Mouse (Mus musculus): Measurements from ENCODE around the gene Irf2bpl. TPM values are rescaled to one million over a fixed set of nuclear protein-coding genes. Genes with fewer than 3 reads are reported as not detected.

The Irf2bpl gene
- 10 to 100 TPM; 20.3 to 24.8 TPM for total RNA-seq (2021)
- long read RNA-seq, experiment 1, full-length matches to known transcripts: 20 of 20 reads
- long read RNA-seq, experiment 1, partial matches to known transcripts: 0 of 20 reads
- long read RNA-seq, experiment 1, other reads (novel, unspliced or antisense): 0 of 20 reads
- long read RNA-seq, experiment 2, full-length matches to known transcripts: 26 of 26 reads
- long read RNA-seq, experiment 2, partial matches to known transcripts: 0 of 26 reads
- long read RNA-seq, experiment 2, other reads (novel, unspliced or antisense): 0 of 26 reads

- DNase-seq (ENCODE audit: low spot score): peak; percentile 99
Measured at GRCm38 (mm10) chr12:86884197-86885058, at the start of gene Irf2bpl. TSS of gene Irf2bpl (minus strand) at chr12:86884798.

GRCm38 (mm10) chr12:86932575-86932952 is 48.0 kb upstream of the Irf2bpl start:
- peak; percentile 66 for DNase-seq (ENCODE audit: low spot score)

GRCm38 (mm10) chr12:86931919-86932574 is 47.4 kb upstream of the Irf2bpl start:
- peak; percentile 90 for DNase-seq (ENCODE audit: low spot score)

- DNase-seq (ENCODE audit: low spot score): no peak
Measured at GRCm38 (mm10) chr12:86930934-86931729, 46.5 kb upstream of the Irf2bpl start.

DNA sequence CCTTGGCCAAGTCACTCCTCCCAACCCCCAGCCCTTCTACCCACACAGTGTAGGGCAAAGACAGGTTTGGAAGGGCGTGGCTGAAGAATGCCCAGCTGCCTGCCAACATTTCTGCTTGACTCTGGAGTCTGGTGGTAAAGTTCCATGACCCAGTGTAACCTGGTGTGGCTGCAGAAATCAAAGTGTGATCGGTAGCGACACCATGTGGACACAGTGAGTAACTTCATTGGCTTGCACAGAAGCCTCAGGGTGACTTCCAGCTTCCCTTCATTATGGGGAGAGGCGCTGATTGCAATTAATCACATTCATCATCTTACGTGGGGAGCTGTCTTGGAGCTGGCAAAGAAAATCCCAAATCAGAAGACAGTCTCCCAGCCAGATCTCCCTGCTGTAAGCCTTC is 39.2 kb upstream of the Irf2bpl start:
- DNase-seq (ENCODE audit: low spot score): peak; percentile 88

- DNase-seq (ENCODE audit: low spot score): no peak
Measured at GRCm38 (mm10) chr12:86918983-86919722, 34.6 kb upstream of the Irf2bpl start.

DNA sequence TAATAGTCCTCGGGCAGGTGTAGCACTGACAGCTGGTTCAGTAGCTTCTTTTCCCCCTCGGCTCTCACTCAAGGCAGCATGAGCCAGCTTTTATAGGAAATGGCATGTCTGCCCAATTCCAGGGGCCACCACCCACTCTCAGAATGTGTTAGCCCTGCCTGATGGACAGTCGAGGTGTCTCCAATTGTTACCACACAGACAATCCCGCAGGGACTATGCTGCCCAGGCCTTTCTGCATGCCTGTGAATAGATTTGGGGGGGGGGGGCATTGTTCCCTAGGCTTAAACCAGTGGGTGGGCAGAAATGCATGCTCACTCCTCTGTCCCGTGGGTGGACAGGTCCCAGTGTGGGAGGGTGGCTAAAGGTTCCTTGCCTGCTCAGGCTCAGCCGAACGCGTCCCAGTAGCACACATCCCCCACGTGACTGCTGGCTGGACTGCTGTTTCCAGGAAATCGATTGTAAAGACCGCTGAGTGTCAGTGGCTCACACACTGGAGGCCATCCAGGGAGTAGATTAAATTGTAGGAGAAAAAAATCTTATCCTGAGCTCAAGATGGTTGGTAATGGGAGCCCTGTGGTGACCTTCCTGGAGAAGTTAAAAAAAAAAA is 33.9 kb upstream of the Irf2bpl start:
- DNase-seq (ENCODE audit: low spot score): no peak

GRCm38 (mm10) chr12:86916796-86917573 is 32.4 kb upstream of the Irf2bpl start:
- DNase-seq (ENCODE audit: low spot score): peak; percentile 35

GRCm38 (mm10) chr12:86915617-86916016 is 31.0 kb upstream of the Irf2bpl start:
- DNase-seq (ENCODE audit: low spot score): no peak

- no peak for DNase-seq (ENCODE audit: low spot score)
Measured at GRCm38 (mm10) chr12:86914756-86915155, 30.2 kb upstream of the Irf2bpl start.

GRCm38 (mm10) chr12:86914351-86914750 is 29.8 kb upstream of the Irf2bpl start:
- no peak for DNase-seq (ENCODE audit: low spot score)

GRCm38 (mm10) chr12:86912335-86913093 is 27.9 kb upstream of the Irf2bpl start:
- no peak for DNase-seq (ENCODE audit: low spot score)

GRCm38 (mm10) chr12:86911482-86911931 is 26.9 kb upstream of the Irf2bpl start:
- DNase-seq (ENCODE audit: low spot score): no peak

DNA sequence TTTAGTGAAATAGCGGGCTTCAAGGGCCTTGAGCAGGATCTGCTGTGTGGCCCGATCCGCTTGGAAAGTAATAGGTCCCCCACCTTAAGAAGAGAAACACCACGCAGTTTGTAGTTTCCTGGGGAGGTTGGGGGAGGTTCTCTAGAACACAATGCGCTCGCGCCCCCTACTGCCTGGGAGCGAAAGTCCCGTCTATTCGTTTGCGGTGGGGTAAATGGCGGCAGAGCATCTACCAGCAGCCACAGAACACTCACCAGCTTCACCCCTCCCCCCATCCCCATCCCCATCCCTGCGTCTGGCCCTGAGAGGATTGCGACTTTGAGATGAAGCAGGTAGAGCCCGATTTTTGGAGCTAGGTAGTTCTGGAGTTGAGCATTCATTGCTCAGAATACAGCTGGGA is 21.8 kb upstream of the Irf2bpl start:
- peak; percentile 90 for DNase-seq (ENCODE audit: low spot score)

- DNase-seq (ENCODE audit: low spot score): no peak
Measured at GRCm38 (mm10) chr12:86905876-86906275, 21.3 kb upstream of the Irf2bpl start.

- DNase-seq (ENCODE audit: low spot score): peak; percentile 75
Measured at GRCm38 (mm10) chr12:86905203-86905602, 20.6 kb upstream of the Irf2bpl start.

DNA sequence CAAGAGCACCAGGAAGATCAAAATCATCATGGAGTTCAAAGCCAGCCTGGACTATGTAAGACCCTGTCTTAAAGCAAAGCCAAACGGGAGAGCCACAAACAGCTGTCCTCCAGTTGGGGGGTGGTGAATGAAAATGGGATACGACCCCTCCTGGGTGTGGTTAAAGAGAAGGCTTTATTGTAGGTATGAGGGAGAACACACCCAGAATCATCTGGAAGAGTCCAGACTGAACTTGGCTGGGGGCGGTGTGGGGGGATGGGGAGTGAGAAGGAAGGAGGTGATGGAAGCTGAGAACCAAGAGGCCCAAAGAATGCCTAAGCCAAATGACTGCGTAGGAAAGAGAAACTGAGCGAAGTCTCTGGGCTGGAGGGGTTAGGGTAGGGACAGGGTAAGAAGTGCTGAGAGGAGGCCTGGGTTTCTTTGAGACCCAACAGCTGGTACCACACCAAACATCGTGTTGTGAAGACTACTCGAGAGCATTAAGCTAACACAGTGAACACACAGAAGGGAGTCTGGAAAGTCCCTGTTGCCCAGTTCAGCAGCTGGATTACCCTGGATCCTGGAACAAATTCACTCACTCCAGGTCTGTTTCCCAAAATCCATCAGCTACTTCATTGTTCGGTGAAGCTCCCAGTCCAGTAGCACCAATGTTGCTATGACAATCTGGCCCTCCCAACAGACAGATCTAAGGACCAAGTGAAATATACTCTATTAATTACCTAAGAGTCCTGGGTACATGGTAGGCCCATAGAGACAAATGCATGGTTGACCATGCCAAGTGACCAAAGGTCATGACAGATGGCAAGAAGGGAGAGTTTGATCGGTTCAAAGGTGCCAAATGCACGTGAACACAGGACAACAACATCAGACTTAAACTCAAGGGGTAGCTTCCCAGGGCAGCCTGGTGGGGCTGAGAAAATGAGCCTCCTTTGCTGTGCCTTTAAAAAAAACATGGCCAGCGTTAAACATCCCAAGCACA is 19.5 kb upstream of the Irf2bpl start:
- DNase-seq (ENCODE audit: low spot score): no peak

All from gastrocnemius, adult 18-20 months (tissue).